Mouse (Mus musculus) bone marrow, adult 2 months (tissue): ENCODE measurements at regions not wholly inside any gene's neighbourhood (a gene's known extent, or its start where the extent isn't known, plus 50 kb on each side); places are given as distances from the start of the nearest gene placed in this dataset.

Experiments used
- H3K27ac ChIP-seq: fragments of 200-500 bp; 2 replicates; pipeline ENCODE4 v1.5.1; 2012; ENCODE audit warnings: low read depth, mild to moderate bottlenecking, control low read depth, inconsistent platforms, low read length; ENCODE audit not compliant: control insufficient read depth, poor library complexity, insufficient read depth
- H3K4me1 ChIP-seq: fragments of 200-500 bp; 2 replicates; pipeline ENCODE4 v1.6.1; 2011; ENCODE audit warnings: low read length; ENCODE audit not compliant: control insufficient read depth, insufficient read depth
- H3K4me3 ChIP-seq: fragments of 200-500 bp; replicated peaks from 2 replicates; pipeline ENCODE3; 2011; ENCODE audit warnings: mild to moderate bottlenecking, low read depth, low read length, control low read depth; ENCODE audit not compliant: control insufficient read depth
- CTCF ChIP-seq: fragments of 200-500 bp; IDR thresholded peaks from 2 replicates; pipeline ENCODE4 v1.5.1; 2011; ENCODE audit warnings: low read length, control low read depth; ENCODE audit not compliant: control insufficient read depth, insufficient read depth
- POLR2A ChIP-seq: fragments of 200-500 bp; IDR thresholded peaks from 2 replicates; pipeline ENCODE4 v1.6.1; 2011; ENCODE audit warnings: low read depth, mild to moderate bottlenecking, control low read depth, low read length, borderline replicate concordance; ENCODE audit not compliant: control insufficient read depth
- WGBS: fragments of 180-500 bp; shearing (Covaris S2); methylation state at CpG from one replicate; pipeline ENCODE4 v1.1.7; 2018; 5-methylcytosine and 5-hydroxymethylcytosine counted together

GRCm38 (mm10) chr8:91974636-91975035, 172.8 kb upstream of the Irx3 start:
- 84% methylated on average over 3 of the region's 3 CpGs for WGBS
- Histone ChIP-seq H3K4me3 (no peak overlapping the region), H3K27ac (no peak overlapping the region), H3K4me1 (no peaks in the 10 kb centered on the region)
- TF ChIP-seq CTCF (no peak), POLR2A (no peak)

- Histone ChIP-seq H3K4me1 (no peaks in the 10 kb centered on the region), H3K27ac (no peak overlapping the region), H3K4me3 (no peak overlapping the region)
- no peak for TF ChIP-seq CTCF
- no peak for TF ChIP-seq POLR2A
- 85% methylated on average over 18 of the region's 18 CpGs for WGBS
Observed at GRCm38 (mm10) chr8:91973951-91974439, 172.1 kb upstream of the Irx3 start.

DNA sequence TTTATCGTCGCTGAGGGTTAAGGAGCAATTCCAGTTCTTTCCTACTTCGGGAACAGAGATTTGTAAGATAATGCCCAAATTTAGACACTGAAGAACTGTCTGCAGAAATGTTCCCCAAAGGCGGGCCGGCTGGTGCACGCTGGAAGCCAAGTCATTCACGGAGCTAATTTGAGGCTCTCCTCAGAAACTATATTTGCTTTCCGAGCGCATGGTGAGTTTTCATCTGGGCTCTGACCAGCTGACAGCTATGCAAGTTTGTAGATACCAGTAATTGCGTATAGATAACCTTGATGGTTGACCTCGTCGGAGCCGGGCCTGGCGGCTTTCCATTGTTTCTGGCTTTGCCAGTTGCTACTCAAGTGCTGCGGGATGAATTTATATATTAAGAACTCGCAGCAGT, 165.5 kb upstream of the Irx3 start:
- TF ChIP-seq CTCF, result no peak

GRCm38 (mm10) chr8:91966891-91967370, 165.1 kb upstream of the Irx3 start:
- H3K4me3 ChIP-seq, result no peak overlapping the region
- TF ChIP-seq CTCF (no peak), POLR2A (no peak)
- H3K27ac ChIP-seq, result no peak overlapping the region
- no peaks in the 10 kb centered on the region for H3K4me1 ChIP-seq
- WGBS, result 46% methylated on average over 19 of the region's 19 CpGs

More for the DNA sequence above, 165.5 kb upstream of the Irx3 start:
- H3K27ac ChIP-seq, result no peak overlapping the region
- no peaks in the 10 kb centered on the region for H3K4me1 ChIP-seq
- WGBS, result 63% methylated on average over 16 of the region's 16 CpGs
- H3K4me3 ChIP-seq, result no peak overlapping the region

- TF ChIP-seq CTCF (no peak), POLR2A (no peak)
- no peak overlapping the region for H3K4me3 ChIP-seq
- H3K27ac ChIP-seq, result no peak overlapping the region
- no peaks in the 10 kb centered on the region for H3K4me1 ChIP-seq
- 76% methylated on average over 5 of the region's 5 CpGs for WGBS
Observed at GRCm38 (mm10) chr8:91961696-91962095, 159.8 kb upstream of the Irx3 start.

- Histone ChIP-seq H3K4me1 (no peaks in the 10 kb centered on the region), H3K4me3 (no peak overlapping the region), H3K27ac (no peak overlapping the region)
- WGBS, result 74% methylated on average over 6 of the region's 6 CpGs
- no peak for TF ChIP-seq CTCF
- no peak for TF ChIP-seq POLR2A
Observed at GRCm38 (mm10) chr8:91955170-91955569, 153.3 kb upstream of the Irx3 start.

GRCm38 (mm10) chr8:91952981-91953380, 151.1 kb upstream of the Irx3 start:
- Histone ChIP-seq H3K27ac (no peak overlapping the region), H3K4me3 (no peak overlapping the region), H3K4me1 (no peaks in the 10 kb centered on the region)
- 85% methylated on average over 4 of the region's 4 CpGs for WGBS
- TF ChIP-seq POLR2A, result no peak
- no peak for TF ChIP-seq CTCF

DNA sequence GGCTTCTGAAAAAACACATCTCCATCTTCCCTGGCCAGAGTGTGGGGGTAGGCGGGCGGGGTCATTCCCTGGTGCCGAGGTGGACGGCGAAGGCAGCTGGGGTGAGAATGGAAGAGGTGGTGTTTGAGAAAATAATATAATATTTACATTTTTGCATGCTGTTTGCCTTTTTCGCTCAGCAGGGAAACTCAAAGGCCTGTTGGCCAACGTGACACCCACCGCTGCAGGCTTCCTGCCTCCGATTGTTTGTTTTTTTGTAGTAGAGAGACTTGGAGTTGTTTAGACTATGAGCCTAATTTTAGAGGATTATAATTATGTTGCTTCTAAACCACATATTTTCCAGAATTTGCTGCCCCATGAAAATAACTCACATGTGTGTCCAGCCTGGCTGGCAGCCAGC, 147.2 kb upstream of the Irx3 start:
- no peak overlapping the region for H3K27ac ChIP-seq
- H3K4me1 ChIP-seq, result no peaks in the 10 kb centered on the region
- H3K4me3 ChIP-seq, result no peak overlapping the region
- no peak for TF ChIP-seq POLR2A
- no peak for TF ChIP-seq CTCF
- WGBS, result 85% methylated on average over 9 of the region's 9 CpGs
